Mouse (Mus musculus) urinary bladder, postnatal 10 days (tissue): ENCODE measurements around the gene Ptprm.

Experiments
- DNase-seq: peaks from one replicate; pipeline ENCODE4 v3.0.0; 2022; ENCODE audit warnings: low spot score

Ptprm gene

GRCm38 (mm10) chr17:66712456-66713205, 641.6 kb downstream of the Ptprm start:
- no peak for DNase-seq

GRCm38 (mm10) chr17:66711221-66712016, 642.8 kb downstream of the Ptprm start:
- DNase-seq = no peak

GRCm38 (mm10) chr17:66710568-66710967, 643.7 kb downstream of the Ptprm start:
- DNase-seq = no peak

GRCm38 (mm10) chr17:66708748-66709147, 645.5 kb downstream of the Ptprm start:
- no peak for DNase-seq

GRCm38 (mm10) chr17:66707684-66708083, 646.6 kb downstream of the Ptprm start:
- no peak for DNase-seq

- DNase-seq = no peak
These were observed 652.7 kb downstream of the Ptprm start for GRCm38 (mm10) chr17:66701358-66702184.

GRCm38 (mm10) chr17:66699896-66700295, 654.4 kb downstream of the Ptprm start:
- DNase-seq = no peak

- no peak for DNase-seq
These were observed 656.6 kb downstream of the Ptprm start for GRCm38 (mm10) chr17:66697650-66698049.

- no peak for DNase-seq
These were observed 657.6 kb downstream of the Ptprm start for GRCm38 (mm10) chr17:66696531-66697172.

- DNase-seq = no peak
These were observed 659.9 kb downstream of the Ptprm start for GRCm38 (mm10) chr17:66694326-66694725.

- no peak for DNase-seq
These were observed 660.5 kb downstream of the Ptprm start for GRCm38 (mm10) chr17:66693676-66694304.

- no peak for DNase-seq
These were observed 661.1 kb downstream of the Ptprm start for GRCm38 (mm10) chr17:66692941-66693675.

- no peak for DNase-seq
These were observed 666.1 kb downstream of the Ptprm start for GRCm38 (mm10) chr17:66688179-66688578.

GRCm38 (mm10) chr17:66687543-66687942, 666.7 kb downstream of the Ptprm start:
- DNase-seq = no peak

GRCm38 (mm10) chr17:66686701-66687489, 667.4 kb downstream of the Ptprm start:
- no peak for DNase-seq

GRCm38 (mm10) chr17:66683411-66683810, 670.8 kb downstream of the Ptprm start:
- DNase-seq = no peak

- DNase-seq = no peak
These were observed 673.6 kb downstream of the Ptprm start for GRCm38 (mm10) chr17:66680662-66681061.

GRCm38 (mm10) chr17:66674667-66675066, 679.6 kb downstream of the Ptprm start:
- DNase-seq = no peak

GRCm38 (mm10) chr17:66671715-66672230, 682.5 kb downstream of the Ptprm start:
- no peak for DNase-seq

GRCm38 (mm10) chr17:66671287-66671686, 683.0 kb downstream of the Ptprm start:
- no peak for DNase-seq
